Mouse (Mus musculus) testis, adult 2 months (tissue): Measurements from ENCODE around the gene Pax5. TPM values are rescaled to one million over a fixed set of nuclear protein-coding genes. Genes with fewer than 3 reads are reported as not detected.

Experiments
- H3K27ac ChIP-seq: fragments of 200-500 bp; 2 replicates; pipeline ENCODE4 v1.5.1; 2012; ENCODE audit warnings: low read depth, low read length; ENCODE audit not compliant: control insufficient read depth, insufficient read depth
- H3K27me3 ChIP-seq: fragments of 200-500 bp; 2 replicates; pipeline ENCODE4 v1.6.1; 2012; ENCODE audit warnings: mild to moderate bottlenecking, low read length, moderate library complexity; ENCODE audit not compliant: control insufficient read depth, insufficient read depth
- H3K36me3 ChIP-seq: fragments of 200-500 bp; 2 replicates; pipeline ENCODE4 v1.6.1; 2012; ENCODE audit warnings: mild to moderate bottlenecking, low read length; ENCODE audit not compliant: control insufficient read depth, insufficient read depth
- H3K4me1 ChIP-seq: fragments of 200-500 bp; 2 replicates; pipeline ENCODE4 v1.6.1; 2012; ENCODE audit warnings: low read length; ENCODE audit not compliant: control insufficient read depth, insufficient read depth
- H3K4me3 ChIP-seq: fragments of 200-500 bp; 2 replicates; pipeline ENCODE4 v1.5.1; 2012; ENCODE audit warnings: low read depth, mild to moderate bottlenecking, low read length, moderate library complexity, mixed read lengths; ENCODE audit not compliant: control insufficient read depth
- CTCF ChIP-seq: fragments of 200-500 bp; IDR thresholded peaks from 2 replicates; pipeline ENCODE4 v1.5.1; 2012; ENCODE audit warnings: low read depth, mild to moderate bottlenecking, inconsistent platforms, low read length, moderate library complexity; ENCODE audit not compliant: control insufficient read depth, insufficient read depth, insufficient replicate concordance
- POLR2A ChIP-seq: fragments of 200-500 bp; IDR thresholded peaks from 2 replicates; pipeline ENCODE4 v1.6.1; 2012; ENCODE audit warnings: low read depth, mild to moderate bottlenecking, inconsistent platforms, low read length, moderate library complexity; ENCODE audit not compliant: control insufficient read depth
- polyA plus RNA-seq: library from polyadenylated mRNA; depleted of rRNA; stranded (reverse); fragments of >200 nt; gene quantifications from 2 replicates; pipeline ENCODE4 v1.2.3, GENCODE M21; 2012; rRNA removed

Gene Pax5
- polyA plus RNA-seq, 1 experiment: 50.1 TPM

DNA sequence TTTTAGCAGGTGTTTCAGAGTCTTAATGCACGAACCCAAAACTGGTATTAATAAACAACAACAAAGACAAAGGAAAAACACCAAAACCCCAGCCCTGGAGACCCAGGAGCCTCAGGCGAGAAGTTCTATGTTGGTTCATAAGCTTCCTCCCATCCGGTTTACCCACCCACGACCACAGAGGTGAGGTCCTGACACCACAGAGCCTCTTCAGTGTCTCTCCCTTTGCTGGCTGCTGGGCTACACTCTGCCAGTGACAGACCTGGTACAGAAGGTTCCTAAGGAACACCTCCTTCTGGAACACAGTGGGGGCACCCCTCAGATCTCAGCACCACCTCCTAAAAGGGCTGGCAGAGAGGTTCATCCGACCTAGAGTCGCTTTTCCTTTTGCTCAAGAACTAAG, 216.5 kb downstream of the Pax5 start:
- Histone ChIP-seq H3K4me3 (no peak overlapping the region), H3K4me1 (no peaks in the 10 kb centered on the region), H3K27ac (no peak overlapping the region), H3K36me3 (no peaks in the 10 kb centered on the region), H3K27me3 (no peaks in the 10 kb centered on the region)
- TF ChIP-seq POLR2A: no peak
- TF ChIP-seq CTCF: no peak

DNA sequence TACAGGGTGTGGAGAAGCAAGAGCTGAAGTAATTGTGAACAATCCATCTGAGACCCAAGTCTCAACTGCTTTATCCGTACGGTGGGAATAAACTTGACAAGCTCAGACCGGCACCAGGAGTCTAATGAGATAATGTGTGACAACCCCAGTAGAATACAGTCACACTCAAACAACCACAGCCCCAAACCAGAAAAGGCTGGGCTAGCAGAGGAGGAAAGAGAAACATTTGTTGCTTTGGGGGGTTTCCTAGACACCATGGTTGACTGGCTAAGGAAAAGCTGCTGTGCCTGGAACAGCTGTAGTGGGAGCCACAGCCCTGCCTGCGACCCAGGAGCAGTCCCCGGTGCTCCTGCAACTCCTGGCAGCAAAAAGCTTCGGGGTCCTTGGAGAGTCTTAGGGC, 219.4 kb downstream of the Pax5 start:
- H3K27ac ChIP-seq: no peak overlapping the region
- no peaks in the 10 kb centered on the region for H3K4me1 ChIP-seq
- TF ChIP-seq POLR2A (no peak), CTCF (no peak)
- no peaks in the 10 kb centered on the region for H3K27me3 ChIP-seq
- no peak overlapping the region for H3K4me3 ChIP-seq
- H3K36me3 ChIP-seq: no peaks in the 10 kb centered on the region

DNA sequence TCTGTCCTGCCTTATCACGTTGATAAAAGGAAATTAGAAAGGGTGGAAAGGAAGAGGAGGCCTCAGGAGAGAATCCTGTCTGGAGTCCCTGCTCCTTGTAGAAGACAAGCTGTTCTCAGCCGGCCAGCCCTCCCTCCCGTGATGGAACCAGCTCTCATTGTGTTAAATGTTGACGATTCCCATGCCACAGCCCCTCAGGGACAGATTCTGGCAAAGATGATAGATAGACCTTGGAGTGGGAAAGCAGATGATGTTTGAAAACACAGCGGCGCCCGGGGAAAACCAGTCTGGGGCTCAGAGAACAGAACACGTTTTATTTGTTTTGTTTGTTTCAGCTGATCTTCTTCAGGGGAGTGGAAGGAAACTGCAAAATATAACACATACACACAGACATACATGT, 221.6 kb downstream of the Pax5 start:
- no peak overlapping the region for H3K27ac ChIP-seq
- no peak overlapping the region for H3K4me3 ChIP-seq
- TF ChIP-seq CTCF: no peak
- TF ChIP-seq POLR2A: no peak

DNA sequence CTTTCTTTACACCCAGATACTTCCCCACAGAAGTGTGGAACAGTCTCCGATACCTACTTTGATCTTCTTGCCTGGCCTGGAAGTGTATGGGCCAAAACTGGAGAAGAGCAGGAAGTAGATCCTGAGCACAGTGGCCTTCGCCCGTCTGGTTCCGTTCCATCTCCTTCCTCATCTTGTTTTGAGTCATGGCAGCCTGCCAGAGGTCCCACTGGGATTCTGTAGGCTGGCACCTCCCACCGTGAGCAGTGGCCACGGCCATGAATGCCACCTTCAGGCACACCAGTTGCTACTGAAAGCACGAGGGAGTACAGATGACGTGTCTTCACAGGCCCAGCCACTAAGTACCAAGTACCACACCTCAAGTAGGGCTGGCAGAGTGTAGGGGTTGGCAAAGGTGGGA, 222.1 kb downstream of the Pax5 start:
- TF ChIP-seq CTCF (no peak), POLR2A (no peak)
- H3K36me3 ChIP-seq: no peaks in the 10 kb centered on the region
- no peaks in the 10 kb centered on the region for H3K27me3 ChIP-seq
- H3K27ac ChIP-seq: no peak overlapping the region
- H3K4me1 ChIP-seq: no peaks in the 10 kb centered on the region
- H3K4me3 ChIP-seq: no peak overlapping the region

More for the DNA sequence above, 221.6 kb downstream of the Pax5 start:
- no peaks in the 10 kb centered on the region for H3K4me1 ChIP-seq
- H3K27me3 ChIP-seq: no peaks in the 10 kb centered on the region
- no peaks in the 10 kb centered on the region for H3K36me3 ChIP-seq

DNA sequence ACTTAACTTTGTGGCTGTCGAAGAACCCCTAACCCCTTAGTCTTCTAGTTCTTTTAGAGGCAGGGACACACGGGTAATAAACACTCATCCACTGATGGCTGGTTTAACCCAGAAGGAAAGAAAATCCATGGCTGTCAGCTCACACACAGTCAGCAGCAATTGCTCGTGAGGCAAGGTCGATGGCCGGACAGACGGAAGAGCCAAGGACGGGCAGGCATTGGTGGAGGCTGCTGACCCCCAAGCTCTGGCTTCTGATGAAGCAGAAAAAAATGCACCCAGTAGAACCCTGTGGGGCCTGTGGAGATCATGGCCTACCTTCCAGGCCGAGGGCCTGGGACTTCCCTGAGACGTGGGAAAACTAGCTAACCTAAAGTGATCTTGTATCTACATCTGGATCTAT, 227.4 kb downstream of the Pax5 start:
- no peaks in the 10 kb centered on the region for H3K4me1 ChIP-seq
- H3K27ac ChIP-seq: no peak overlapping the region
- no peaks in the 10 kb centered on the region for H3K36me3 ChIP-seq
- no peak overlapping the region for H3K4me3 ChIP-seq
- TF ChIP-seq CTCF: no peak
- no peak for TF ChIP-seq POLR2A
- H3K27me3 ChIP-seq: no peaks in the 10 kb centered on the region

DNA sequence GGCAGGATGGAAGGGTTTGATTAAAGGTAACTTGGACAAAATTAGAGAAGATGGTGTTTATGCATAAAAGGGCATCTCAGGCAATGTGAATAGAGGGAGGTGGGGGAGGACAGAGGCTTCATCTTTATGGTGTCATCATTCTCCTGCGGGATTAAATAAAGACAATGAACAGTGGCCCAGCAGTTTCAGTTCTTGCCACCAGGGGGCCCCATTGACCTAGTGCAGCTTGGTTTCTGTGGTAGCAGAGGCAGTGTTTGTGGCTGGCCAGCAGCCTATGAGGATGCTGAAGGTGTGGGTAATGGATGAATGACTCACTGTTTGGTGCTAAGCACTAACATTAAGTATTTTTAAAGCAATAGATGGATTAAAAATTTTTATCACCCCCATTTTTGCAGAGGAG, 230.5 kb downstream of the Pax5 start:
- H3K4me1 ChIP-seq: no peaks in the 10 kb centered on the region
- no peak overlapping the region for H3K4me3 ChIP-seq
- no peak overlapping the region for H3K27ac ChIP-seq
- H3K27me3 ChIP-seq: no peaks in the 10 kb centered on the region
- H3K36me3 ChIP-seq: no peaks in the 10 kb centered on the region
- no peak for TF ChIP-seq POLR2A
- peak; percentile 65; the same call in 1 of the 2 replicates for TF ChIP-seq CTCF

Other genes starting within 250 kb of the Pax5 start
- 22.6 and 25.3 TPM in 2 replicates for gene Zcchc7, start 45.4 kb upstream of the Pax5 start, polyA plus RNA-seq